Mouse (Mus musculus) testis, adult 2 months (tissue): Measurements from ENCODE around the gene Elmsan1. TPM values are rescaled to one million over a fixed set of nuclear protein-coding genes. Genes with fewer than 3 reads are reported as not detected.

Experiments used
- H3K27ac ChIP-seq: fragments of 200-500 bp; 2 replicates; pipeline ENCODE4 v1.5.1; 2012; ENCODE audit warnings: low read depth, low read length; ENCODE audit not compliant: control insufficient read depth, insufficient read depth
- H3K27me3 ChIP-seq: fragments of 200-500 bp; 2 replicates; pipeline ENCODE4 v1.6.1; 2012; ENCODE audit warnings: mild to moderate bottlenecking, low read length, moderate library complexity; ENCODE audit not compliant: control insufficient read depth, insufficient read depth
- H3K36me3 ChIP-seq: fragments of 200-500 bp; 2 replicates; pipeline ENCODE4 v1.6.1; 2012; ENCODE audit warnings: mild to moderate bottlenecking, low read length; ENCODE audit not compliant: control insufficient read depth, insufficient read depth
- H3K4me1 ChIP-seq: fragments of 200-500 bp; 2 replicates; pipeline ENCODE4 v1.6.1; 2012; ENCODE audit warnings: low read length; ENCODE audit not compliant: control insufficient read depth, insufficient read depth
- H3K4me3 ChIP-seq: fragments of 200-500 bp; 2 replicates; pipeline ENCODE4 v1.5.1; 2012; ENCODE audit warnings: low read depth, mild to moderate bottlenecking, low read length, moderate library complexity, mixed read lengths; ENCODE audit not compliant: control insufficient read depth
- CTCF ChIP-seq: fragments of 200-500 bp; IDR thresholded peaks from 2 replicates; pipeline ENCODE4 v1.5.1; 2012; ENCODE audit warnings: low read depth, mild to moderate bottlenecking, inconsistent platforms, low read length, moderate library complexity; ENCODE audit not compliant: control insufficient read depth, insufficient read depth, insufficient replicate concordance
- POLR2A ChIP-seq: fragments of 200-500 bp; IDR thresholded peaks from 2 replicates; pipeline ENCODE4 v1.6.1; 2012; ENCODE audit warnings: low read depth, mild to moderate bottlenecking, inconsistent platforms, low read length, moderate library complexity; ENCODE audit not compliant: control insufficient read depth
- polyA plus RNA-seq: library from polyadenylated mRNA; depleted of rRNA; stranded (reverse); fragments of >200 nt; gene quantifications from 2 replicates; pipeline ENCODE4 v1.2.3, GENCODE M21; 2012

Elmsan1 gene
- polyA plus RNA-seq, 1 experiment = 0.77 TPM

- Histone ChIP-seq H3K36me3 (no peaks in the 10 kb centered on the region), H3K27ac (no peak overlapping the region), H3K27me3 (no peaks in the 10 kb centered on the region), H3K4me1 (peaks cover 11% of the 10 kb centered on the region), H3K4me3 (no peak overlapping the region)
- TF ChIP-seq CTCF = no peak
- no peak for TF ChIP-seq POLR2A
Measured at GRCm38 (mm10) chr12:84174190-84174811, 44.4 kb downstream of the Elmsan1 start.

GRCm38 (mm10) chr12:84173309-84173915 is 45.3 kb downstream of the Elmsan1 start:
- H3K36me3 ChIP-seq = no peaks in the 10 kb centered on the region
- no peak overlapping the region for H3K27ac ChIP-seq
- peaks cover 11% of the 10 kb centered on the region for H3K4me1 ChIP-seq
- TF ChIP-seq POLR2A = no peak
- no peak for TF ChIP-seq CTCF
- H3K27me3 ChIP-seq = no peaks in the 10 kb centered on the region
- H3K4me3 ChIP-seq = no peak overlapping the region

- Histone ChIP-seq H3K27me3 (no peaks in the 10 kb centered on the region), H3K36me3 (no peaks in the 10 kb centered on the region), H3K4me1 (peaks cover 11% of the 10 kb centered on the region), H3K4me3 (no peak overlapping the region), H3K27ac (no peak overlapping the region)
- no peak for TF ChIP-seq POLR2A
Measured at GRCm38 (mm10) chr12:84172862-84173261, 45.8 kb downstream of the Elmsan1 start.

GRCm38 (mm10) chr12:84172216-84172615 is 46.5 kb downstream of the Elmsan1 start:
- Histone ChIP-seq H3K27me3 (no peaks in the 10 kb centered on the region), H3K4me3 (no peak overlapping the region), H3K36me3 (no peaks in the 10 kb centered on the region), H3K27ac (no peak overlapping the region), H3K4me1 (peaks cover 9% of the 10 kb centered on the region)
- no peak for TF ChIP-seq CTCF
- TF ChIP-seq POLR2A = no peak

GRCm38 (mm10) chr12:84170610-84171009 is 48.1 kb downstream of the Elmsan1 start:
- Histone ChIP-seq H3K36me3 (no peaks in the 10 kb centered on the region), H3K4me1 (peaks cover 6% of the 10 kb centered on the region), H3K27ac (no peak overlapping the region), H3K4me3 (no peak overlapping the region), H3K27me3 (no peaks in the 10 kb centered on the region)
- no peak for TF ChIP-seq POLR2A
- no peak for TF ChIP-seq CTCF

GRCm38 (mm10) chr12:84165631-84166373 is 52.9 kb downstream of the Elmsan1 start:
- Histone ChIP-seq H3K27me3 (no peaks in the 10 kb centered on the region), H3K36me3 (no peaks in the 10 kb centered on the region), H3K27ac (no peak overlapping the region), H3K4me1 (no peaks in the 10 kb centered on the region), H3K4me3 (no peak overlapping the region)
- no peak for TF ChIP-seq CTCF
- TF ChIP-seq POLR2A = no peak

GRCm38 (mm10) chr12:84163586-84164110 is 55.0 kb downstream of the Elmsan1 start:
- TF ChIP-seq CTCF (no peak), POLR2A (no peak)
- H3K27me3 ChIP-seq = no peaks in the 10 kb centered on the region
- H3K36me3 ChIP-seq = no peaks in the 10 kb centered on the region
- no peak overlapping the region for H3K4me3 ChIP-seq
- no peaks in the 10 kb centered on the region for H3K4me1 ChIP-seq
- no peak overlapping the region for H3K27ac ChIP-seq
